Mouse (Mus musculus) natural killer cell, adult 2 months (primary cell): Measurements from ENCODE around the gene Pdgfb.

Source experiments
- DNase-seq, 2 experiments: peaks; one replicate each; pipeline ENCODE4 v3.0.0; 2022; ENCODE audit warnings: low spot score in 2 of 2

The Pdgfb gene

DNA sequence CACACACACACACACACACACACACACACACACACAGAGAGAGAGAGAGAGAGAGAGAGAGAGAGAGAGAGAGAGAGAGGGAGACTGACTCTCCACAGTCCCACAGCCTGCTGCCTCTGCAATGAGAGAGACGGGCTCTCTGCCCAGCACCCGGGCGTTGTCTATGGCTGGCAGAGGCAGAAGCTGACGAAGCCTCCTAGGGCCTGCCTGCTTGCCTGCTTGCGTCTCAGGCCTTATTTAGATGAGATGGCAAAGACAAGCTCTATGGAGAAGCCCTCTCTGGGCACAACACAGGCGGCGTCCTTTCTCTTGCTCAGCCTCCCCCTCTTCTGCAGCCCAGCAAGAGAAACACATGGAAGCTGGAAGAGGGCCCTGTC, 4.6 kb downstream of the Pdgfb start:
- no peak for DNase-seq

DNA sequence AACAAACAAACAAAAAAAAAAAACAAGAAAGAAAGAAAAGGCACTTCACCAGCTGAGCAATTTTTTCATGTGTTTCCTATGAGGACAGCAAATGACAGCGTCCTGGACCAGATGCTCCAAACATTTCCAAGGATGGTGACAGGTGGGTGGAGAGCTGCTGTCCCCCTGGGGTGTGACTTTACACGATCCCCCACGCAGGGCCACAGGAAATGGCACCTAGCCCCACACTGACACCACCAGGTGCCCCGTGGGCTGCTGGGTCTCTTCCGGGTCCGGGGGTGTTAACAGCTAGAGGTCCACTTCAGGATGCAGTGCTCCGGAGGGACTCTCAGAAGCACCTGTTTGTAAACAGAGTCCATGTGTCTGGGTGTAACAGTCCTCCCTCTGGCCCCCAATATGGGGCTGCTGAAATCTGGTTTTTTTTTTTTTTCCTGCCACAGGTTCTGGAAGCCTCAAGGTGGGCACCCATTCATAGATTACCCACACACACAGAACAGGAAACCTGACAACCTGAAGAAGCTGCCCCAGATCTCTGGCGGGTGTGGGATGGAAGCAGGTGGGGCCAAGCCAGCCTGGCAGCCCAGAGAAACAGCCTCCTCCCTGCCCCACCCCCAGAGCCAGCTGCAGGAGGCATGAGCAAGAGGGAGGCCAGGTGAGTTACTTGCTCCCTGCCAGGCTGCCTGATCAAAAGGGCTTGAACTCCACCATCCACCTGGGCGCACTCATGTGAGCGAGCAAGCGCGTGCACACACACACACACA, 5.2 kb downstream of the Pdgfb start:
- peak; percentile 58 to 75 for DNase-seq

DNA sequence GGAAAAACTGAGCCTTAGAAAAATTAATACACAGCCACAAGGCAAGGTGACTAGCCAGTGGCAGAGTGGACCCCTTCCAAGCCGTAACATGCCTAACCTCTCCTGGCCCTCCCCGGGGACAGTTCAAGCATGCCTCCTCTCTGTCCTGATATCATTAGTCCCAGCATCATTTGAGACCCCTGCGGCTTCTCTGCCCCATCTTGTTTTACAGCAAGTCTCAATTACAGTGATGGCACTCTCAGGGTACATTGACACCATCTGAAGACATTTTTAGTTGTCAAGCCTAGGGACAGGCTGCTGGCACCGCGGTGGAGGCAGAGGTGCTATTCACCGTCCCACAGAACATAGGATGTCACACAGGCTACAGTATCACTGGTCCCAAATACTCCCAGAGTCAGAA, 6.3 kb downstream of the Pdgfb start:
- DNase-seq = no peak

DNA sequence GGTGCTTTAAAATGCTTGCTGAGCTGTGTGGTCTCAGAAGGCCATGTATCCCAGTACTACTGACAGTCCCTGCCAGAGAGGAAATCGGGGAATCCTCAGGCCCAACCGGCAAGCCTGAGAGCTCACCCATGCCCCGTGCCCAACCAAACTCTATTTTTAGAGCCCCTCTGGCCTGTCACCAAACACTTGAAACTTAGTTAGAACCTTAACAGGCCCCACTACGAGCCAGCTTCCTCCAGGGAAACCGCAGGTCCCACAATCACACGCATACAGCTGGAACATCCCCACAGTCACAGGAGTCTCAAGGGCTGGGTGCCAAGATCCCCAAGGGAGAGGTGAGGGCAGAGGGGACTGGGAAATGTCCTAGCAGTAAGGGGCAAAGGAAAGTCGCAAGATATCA, 8.6 kb downstream of the Pdgfb start:
- peak in 1 of 2 experiments; percentile 38 for DNase-seq

DNA sequence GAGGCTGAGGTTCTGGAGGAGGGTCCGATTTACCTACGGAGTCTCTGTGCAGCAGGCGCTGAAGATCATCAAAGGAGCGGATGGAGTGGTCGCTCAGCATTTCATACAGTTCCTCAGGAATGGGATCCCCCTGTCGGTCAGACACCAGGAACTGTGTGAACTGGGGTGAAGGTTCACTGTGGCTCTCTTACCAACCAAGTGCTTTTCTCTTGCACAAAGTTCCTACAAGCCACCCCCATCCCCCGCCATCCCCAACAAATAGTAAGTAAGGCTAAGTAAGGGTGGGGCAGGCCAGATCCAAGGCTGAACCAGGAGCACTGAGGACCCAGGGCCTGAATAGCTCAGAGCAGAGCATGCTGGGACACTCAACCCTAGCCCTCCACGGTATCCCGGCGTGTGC, 9.3 kb downstream of the Pdgfb start:
- no peak for DNase-seq

DNA sequence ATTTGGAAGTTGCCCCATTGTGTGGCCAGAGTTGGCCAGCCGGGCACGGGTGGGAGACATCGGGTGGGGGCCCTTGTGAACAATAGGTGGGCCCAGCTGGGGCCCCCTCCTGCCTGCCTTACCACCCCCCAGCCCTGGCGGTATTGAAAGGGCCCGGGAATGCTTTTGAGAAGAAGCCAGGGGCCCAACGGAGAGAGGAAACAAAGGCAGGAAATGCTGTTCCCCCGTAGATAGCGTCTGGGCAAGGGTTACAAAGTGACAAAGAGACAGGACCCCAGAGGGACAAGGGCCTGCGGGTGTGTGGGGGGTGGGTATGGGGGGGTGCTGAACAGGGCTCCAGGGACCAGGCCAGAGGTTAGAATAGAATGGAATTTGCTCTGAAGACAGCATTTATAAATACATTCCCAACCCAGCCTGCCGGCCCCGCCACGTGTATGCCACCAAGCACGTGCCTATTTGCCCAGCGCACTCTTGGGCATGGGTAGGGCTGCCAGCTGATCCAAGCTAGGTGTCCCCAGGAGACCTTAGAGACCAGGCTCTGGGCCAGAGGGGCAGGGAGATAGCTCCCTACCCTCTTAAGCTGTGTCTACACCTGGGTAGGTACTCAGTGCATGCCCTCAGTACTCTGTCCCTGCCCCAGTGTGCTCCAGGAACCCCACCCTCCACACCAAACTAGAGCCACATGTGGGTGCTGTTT, 10.0 kb downstream of the Pdgfb start:
- no peak for DNase-seq

DNA sequence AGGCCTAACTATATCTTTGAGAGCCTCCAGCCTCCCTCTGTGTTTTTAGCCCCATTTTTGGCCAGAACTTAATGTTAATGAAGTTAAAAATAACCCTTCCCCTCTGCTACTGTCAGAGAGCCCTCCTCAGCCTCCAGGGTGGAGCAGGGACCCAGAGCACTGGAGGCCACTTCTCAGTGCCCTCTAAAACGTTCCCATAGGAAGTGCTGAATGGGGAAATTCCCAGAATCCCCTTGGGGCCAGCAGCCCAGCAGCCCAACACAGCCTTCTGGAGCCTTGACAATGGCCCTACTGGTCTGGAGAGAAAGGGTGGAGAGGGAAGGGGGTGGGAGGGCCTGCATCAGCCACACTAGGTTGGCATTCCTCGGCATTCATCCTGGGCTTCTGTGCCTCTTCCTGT, 11.2 kb downstream of the Pdgfb start:
- no peak for DNase-seq

DNA sequence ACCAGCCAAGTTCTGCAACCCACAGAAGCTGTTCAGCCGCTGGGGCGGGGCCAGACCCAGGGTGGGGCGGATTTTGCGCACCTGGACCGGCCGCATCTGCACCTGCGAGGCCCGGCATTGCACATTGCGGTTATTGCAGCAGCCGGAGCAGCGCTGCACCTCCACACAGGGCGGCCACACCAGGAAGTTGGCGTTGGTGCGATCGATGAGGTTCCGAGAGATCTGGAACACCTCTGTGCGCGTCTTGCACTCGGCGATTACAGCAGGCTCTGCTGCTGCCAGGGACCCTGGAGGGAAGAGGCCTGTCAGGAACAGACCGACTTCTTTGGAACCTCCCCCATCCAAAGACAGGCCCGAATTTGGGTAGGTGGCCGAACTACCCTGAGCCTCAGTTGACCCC, 13.2 kb downstream of the Pdgfb start:
- no peak for DNase-seq

DNA sequence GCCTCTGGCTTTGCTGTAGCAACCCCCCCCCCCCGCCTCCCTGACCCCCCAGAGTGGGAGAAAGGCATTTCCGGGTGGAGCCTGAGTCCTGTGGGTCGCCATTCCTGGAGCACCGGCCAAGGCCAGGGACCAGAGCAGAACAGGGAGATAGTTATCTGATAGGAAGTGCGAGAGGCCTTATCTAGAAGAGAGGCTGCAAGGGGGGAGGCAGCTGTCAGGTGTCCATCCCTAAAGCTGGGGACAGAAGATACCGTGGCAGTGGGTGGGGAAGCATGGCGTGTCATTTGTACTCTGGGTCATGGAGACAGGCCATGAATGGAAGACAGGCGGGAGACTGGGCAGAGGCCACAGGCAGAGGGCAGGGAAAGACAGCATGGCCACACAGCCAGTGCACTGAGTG, 14.1 kb downstream of the Pdgfb start:
- DNase-seq = no peak

DNA sequence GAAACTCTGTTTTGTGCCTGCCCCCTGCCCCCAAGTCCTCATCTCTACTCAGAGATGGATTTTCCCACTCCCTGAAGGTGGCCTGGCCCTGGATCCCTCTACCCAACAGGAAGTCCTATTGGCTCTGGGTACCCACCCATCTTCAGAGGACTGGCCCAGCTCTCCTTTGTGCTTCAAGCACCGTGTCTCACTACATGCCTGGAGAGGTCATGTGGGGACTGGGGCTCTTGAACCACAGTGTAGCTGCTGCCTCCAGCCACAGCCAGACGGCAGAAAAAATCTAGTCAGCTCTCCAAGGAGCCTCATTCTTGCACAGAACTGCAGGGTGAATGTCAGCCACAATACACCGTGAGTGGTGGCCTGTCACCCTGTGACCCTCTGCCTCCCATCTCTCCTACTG, 16.8 kb downstream of the Pdgfb start:
- DNase-seq = no peak

DNA sequence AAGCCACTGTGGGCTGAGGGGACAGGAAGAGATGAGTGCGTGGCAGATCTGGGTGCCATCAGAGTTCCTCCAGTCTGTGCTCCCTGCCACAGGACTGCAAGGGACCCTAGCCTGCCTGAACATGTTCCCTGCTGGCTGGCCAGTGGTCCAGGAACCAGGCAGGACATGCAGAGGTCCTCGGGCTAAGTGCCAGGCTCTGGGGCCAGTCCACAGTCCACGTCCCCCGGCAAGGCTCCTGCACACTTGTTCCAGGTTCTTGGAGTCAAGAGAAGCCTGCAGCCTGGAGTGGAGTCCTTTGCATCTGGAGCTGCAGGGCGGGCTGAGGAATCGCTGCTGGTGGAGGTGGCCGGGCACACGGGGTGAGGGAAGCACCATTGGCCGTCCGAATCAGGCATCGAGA, 18.0 kb downstream of the Pdgfb start:
- DNase-seq = no peak

DNA sequence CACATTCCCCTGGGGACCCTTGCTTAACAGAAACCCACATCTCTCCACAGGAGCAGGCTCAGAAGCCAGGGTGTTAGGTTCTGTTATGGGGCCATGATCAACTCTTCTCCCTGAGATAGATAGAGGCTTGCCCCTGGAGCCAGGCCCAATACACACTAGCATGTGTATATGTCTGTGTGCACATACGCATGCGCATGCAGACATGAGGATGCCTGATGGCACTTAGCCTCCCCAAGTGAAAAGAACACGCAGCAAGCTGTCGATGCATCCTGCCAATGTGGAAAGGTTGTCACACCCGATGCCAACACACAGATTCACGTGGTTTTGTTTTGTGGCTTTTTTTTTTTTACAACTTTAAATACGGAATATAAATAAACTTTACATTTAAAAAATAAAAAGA, 19.2 kb downstream of the Pdgfb start:
- no peak for DNase-seq

DNA sequence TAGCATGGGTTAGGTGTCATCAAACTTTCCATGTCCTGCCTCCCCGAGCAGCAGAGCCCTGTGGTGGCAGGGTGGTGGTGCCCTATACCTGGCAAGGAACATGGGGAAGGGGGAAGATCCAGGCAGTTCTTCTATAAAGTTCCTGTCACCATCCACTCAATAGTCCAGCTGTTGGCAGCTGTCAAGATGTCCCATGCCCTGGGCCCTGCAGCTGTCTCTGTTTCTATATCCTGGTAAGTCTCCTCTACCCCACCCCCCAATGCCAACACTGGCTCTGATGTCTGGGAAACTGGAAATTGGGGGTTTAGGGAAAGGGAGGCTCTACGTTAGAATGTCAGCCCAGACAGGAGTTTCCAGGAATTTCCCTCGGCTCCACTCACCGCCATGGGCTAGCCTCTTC, 20.2 kb downstream of the Pdgfb start:
- DNase-seq = no peak

DNA sequence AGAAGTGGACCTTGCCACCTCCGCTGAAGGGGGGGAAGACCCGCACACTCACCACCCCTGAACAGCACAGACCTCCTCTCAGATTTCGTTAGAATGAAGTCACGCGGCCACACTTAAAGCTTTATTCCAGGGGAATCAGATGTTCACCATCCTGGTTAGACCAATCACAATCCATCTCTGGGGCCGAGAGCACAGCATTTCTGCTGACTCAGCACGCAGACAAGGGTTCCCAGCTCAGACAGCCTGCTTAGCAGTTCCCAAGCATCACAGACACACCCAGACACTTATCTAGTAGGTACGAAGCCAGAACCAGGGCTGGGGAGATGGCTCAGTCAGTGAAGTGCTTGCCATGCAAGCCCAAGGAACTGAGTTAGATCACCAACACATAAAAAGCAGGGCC, 28.6 kb downstream of the Pdgfb start:
- no peak for DNase-seq

DNA sequence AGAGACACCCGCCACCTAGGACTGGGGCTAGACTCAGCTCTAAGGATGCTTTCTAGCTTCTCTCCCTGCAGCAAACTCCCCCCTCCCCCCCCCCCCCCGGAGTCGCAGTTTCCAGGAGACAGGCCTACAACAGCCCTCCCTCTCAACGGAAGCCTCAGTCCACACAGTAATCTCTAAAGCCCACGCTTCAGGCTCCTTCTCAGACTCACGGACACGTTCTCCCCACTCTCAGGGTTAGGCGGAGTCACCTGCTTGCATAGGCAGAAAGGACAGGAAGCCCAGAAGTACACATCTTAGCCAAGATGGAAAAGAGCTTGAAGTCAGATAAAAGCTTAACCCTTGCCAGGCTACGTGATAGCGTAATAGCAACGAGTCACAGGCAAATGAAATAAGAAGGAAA, 29.3 kb downstream of the Pdgfb start:
- DNase-seq = no peak

DNA sequence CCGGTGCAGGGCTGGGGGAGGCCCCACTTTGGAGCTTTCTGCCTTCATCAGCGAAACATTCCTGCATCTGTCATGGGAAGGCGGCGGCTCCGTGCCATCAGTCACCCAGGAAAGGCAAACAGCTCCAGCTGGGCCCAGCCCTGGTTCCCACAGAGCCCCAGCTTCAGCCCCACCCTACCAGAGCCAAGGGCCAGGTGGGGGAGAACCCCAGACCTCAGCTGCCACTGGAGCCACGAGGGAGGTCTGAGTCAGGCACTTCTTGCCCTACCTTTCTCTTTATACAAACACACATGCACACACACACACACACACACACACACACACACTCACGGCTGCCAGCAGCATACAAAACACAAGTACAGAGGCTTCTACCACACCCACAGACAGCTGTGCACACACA, 30.6 kb downstream of the Pdgfb start:
- DNase-seq = no peak

DNA sequence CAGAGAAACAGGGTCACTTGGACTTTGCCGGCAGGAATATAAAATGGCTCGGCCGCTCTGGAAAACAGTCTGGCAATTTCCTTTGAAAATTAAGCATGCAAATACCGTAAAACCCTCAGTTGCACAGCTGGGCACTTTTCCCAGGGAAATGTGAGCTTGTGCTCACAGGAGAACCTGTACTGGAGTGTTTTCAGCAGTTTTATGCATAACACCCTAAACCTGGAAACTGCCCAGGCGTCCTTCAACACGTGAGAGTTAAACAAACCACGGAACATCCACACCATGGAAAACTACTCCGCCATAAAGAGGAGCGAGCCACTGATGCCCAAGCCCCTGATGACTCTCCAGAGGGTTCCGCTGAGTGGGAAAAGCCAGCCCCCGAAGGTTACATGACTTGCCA, 34.1 kb downstream of the Pdgfb start:
- DNase-seq = no peak

DNA sequence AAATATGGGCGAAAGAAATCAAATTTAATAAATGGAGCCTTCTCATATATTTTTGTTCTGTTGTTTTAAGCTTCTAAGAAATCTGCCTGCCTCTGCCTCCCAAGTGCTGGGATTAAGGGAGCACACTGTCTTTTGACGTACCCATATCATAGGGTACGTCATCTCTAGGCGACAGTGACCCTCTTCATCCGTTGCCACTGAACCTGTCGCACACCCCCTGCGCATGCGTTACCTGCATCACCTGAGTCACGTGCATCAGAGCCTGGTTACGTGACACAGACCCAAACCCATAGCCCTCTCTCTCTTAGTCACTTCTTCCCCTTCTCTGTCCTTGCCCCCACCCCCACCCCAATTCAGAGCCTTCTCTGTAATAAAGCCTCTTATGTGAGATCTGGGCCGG, 42.6 kb downstream of the Pdgfb start:
- no peak for DNase-seq

DNA sequence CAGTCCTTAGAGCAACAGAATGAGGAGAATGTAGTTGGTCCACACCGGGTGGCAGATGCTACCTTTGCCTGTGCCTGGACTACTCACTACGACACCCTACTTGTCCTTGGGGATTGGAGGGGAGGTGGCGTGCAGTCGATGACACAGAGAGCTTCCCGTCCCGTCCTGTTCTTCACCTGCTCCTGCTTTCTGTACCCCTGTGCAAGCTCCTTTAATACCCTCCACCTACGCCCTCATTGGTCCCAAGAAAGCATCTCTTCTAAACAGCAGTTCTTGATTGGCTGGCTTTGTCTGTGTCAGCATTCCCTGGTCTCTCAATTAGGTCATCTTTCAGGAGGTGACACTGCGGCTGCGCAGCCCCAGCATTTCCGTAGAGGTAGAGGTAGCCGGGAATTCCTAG, 43.8 kb downstream of the Pdgfb start, which contains the start of gene Cbx7:
Gene Cbx7, minus strand, starts transcription at position 180 of the 400 bp plus-strand sequence.
- no peak for DNase-seq

DNA sequence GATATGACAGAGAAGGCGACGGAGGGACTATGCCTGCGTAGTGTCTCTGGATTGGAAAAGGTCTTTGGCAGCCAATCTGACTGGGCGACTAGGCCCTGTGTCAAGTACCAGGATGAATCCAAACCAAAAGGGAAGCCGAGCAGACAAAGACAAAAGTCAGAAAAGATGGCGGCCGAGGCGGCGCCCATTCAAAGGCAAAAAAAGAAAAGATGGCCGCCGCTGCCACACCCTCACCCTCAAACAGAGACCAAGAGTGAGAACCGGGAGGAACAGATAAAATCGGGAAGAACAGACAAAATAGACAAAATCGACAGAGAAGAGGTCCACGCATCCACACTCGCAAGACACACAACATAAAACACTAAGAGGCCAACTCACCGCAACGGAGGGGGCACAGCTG, 44.3 kb downstream of the Pdgfb start:
- DNase-seq = no peak

DNA sequence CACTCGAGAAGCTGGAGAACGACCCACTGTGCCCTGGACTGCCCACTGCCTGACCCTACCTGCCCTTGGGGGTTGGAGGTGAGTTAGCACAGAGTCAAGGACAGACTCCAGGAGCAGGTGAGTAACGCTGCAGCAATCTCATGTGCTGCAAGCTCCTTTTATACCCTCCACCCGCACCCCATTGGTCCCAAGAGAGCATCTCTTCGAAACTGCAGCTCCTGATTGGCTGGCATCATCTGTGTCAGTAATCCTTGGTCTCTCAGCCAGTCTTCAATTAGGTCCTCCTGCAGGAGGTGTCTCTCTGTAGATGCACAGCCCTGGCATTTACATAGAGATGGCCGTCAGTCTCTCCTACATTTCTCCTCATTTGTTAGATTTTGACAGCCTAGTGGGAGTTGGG, 47.4 kb downstream of the Pdgfb start:
- DNase-seq = no peak

DNA sequence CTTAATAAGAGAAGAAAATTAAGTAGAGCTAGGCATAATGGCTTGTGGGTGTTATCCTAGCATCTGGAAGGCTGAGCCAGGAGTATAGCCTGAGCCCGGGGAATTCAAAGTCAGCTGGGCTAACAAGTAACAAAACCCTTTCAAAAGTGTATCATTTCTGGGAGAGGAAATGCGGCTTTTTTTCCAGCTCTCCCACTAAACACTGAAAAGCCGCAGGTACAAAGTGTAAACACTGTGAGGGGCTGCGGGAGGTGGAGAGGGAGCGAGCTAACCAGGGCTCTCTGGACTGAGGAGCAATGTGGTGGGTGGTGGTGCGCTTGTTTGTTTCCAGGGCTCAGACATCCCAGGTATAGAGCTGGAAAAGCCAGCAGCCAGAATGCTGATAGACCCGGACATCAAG, 50.4 kb downstream of the Pdgfb start:
- no peak for DNase-seq

DNA sequence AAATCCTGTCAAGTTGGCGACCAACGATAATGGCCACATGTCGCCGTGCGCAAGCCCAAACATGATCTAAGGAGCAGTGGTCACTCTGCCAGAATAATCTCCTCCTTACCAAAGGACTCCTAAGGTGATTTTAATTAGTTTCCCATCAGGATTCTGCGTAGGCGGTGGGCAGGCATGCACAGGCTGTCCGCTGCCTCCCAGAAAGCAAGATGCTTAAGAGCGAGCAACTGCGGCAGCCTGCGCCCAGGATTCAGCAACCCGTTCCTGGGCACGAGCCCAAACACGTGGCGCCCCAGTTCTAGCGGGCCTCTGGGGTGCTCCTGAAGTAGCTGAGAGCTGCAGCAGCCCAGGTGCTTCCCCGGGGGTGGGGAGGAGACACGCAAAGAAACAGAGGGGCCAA, 52.1 kb downstream of the Pdgfb start:
- no peak for DNase-seq
